In genomic region chr19:59029011-59029410, GRCm38 (mm10) we compare ENCODE assay signal across 15 mouse cellular contexts.
"Had no signal": no experiment of that assay in that cellular context is flagged by ENCODE, and none has a peak within 500 bp of the region (broad histone marks: within the 10 kb centered on the region; RNA-seq: fewer than 3 reads in every experiment).

No protein-coding gene starts in this region.

- H3K27ac ChIP-seq: layer of hippocampus, adult 2 months; limb, embryonic 13.5 days; liver, embryonic 14.5 days; midbrain, embryonic 13.5 days had no signal

- ATAC-seq: midbrain, embryonic 13.5 days had no signal

- DNase-seq: kidney, adult 18-20 months; kidney, postnatal 10 days; kidney, postnatal 4 days; left cerebral cortex, postnatal 4 days; lung, adult 18-20 months; right cerebral cortex, adult 18-20 months; right cerebral cortex, postnatal 4 days; spleen, adult 18-20 months; thymus, adult 18-20 months; thymus, postnatal 14 days had no signal

- H3K9ac ChIP-seq: limb, embryonic 13.5 days; liver, embryonic 14.5 days; midbrain, embryonic 13.5 days had no signal

- H3K36me3 ChIP-seq: limb, embryonic 13.5 days had no signal

- H3K4me3 ChIP-seq: layer of hippocampus, adult 2 months; limb, embryonic 13.5 days; midbrain, embryonic 13.5 days; myocyte had no signal

- H3K9me3 ChIP-seq: limb, embryonic 13.5 days; midbrain, embryonic 13.5 days had no signal

- H3K4me2 ChIP-seq: limb, embryonic 13.5 days; midbrain, embryonic 13.5 days had no signal

- H3K4me1 ChIP-seq: limb, embryonic 13.5 days; midbrain, embryonic 13.5 days had no signal

- H3K27me3 ChIP-seq: limb, embryonic 13.5 days had no signal
